Mouse (Mus musculus) c-Kit-positive CD71-negative TER-119-negative erythroid progenitor cells, embryonic 14.5 days (primary cell): Measurements from ENCODE around the gene Gm340.
A peak's percentile ranks its signal among the peaks of the same experiment; 100 is the strongest.

Experiments used
- DNase-seq: peaks from one replicate; pipeline ENCODE4 v3.0.0-alpha.2; 2013; ENCODE audit warnings: low read depth

The Gm340 gene

GRCm38 (mm10) chr19:41613325-41614087 is 31.3 kb downstream of the Gm340 start:
- no peak for DNase-seq

DNA sequence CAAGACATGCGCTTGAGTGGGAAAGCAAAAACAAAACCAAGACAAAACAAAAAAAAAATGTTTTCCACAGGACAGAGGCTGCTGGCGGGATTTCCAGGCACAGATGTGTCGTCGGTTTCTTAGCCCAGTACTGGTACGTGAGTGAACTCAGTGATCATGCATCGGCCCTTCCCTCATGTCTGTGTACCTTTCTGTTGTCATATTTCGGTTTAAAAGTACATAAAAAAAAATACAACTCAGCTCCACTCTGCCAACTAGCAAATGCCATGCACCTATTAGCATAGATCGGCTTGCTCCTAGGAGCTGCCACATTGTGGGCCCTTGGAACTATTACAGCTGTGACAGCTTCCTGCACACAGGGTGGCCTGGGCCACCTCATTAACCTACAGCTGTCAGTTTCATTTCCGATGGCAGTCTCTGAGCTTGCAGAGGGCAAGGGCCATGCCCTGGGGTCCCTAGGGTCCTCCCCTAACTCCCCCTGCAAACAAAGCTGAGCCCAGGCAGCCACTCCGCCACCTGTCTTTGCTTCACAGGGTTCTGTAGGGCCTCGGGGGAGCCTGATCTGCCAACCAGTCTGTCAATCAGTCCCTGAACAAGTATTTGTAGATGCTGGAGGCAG is 33.5 kb downstream of the Gm340 start:
- DNase-seq, result peak; percentile 18

DNA sequence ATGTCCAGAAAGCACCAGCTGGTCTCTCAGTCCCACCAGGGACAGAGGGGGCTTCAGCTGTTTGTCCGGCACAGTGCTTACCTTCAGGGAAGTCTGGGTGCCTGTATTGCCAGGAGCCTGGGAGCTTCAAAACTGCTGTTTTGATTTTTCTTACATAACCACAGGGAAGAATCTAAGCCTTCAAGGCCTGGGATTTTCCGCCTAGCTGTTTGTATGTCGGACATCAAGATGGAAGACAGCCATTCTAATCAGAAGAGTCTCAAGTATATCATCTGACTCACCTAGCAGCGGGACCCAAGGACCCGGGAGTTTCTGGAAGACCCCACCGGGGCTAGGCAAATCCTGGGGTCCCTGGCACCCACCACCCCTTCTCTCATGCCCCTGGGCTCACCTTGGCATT is 34.1 kb downstream of the Gm340 start:
- no peak for DNase-seq

GRCm38 (mm10) chr19:41617102-41617501 is 34.9 kb downstream of the Gm340 start:
- DNase-seq, result no peak

- DNase-seq, result no peak
Measured at GRCm38 (mm10) chr19:41618153-41618657, 36.0 kb downstream of the Gm340 start.

DNA sequence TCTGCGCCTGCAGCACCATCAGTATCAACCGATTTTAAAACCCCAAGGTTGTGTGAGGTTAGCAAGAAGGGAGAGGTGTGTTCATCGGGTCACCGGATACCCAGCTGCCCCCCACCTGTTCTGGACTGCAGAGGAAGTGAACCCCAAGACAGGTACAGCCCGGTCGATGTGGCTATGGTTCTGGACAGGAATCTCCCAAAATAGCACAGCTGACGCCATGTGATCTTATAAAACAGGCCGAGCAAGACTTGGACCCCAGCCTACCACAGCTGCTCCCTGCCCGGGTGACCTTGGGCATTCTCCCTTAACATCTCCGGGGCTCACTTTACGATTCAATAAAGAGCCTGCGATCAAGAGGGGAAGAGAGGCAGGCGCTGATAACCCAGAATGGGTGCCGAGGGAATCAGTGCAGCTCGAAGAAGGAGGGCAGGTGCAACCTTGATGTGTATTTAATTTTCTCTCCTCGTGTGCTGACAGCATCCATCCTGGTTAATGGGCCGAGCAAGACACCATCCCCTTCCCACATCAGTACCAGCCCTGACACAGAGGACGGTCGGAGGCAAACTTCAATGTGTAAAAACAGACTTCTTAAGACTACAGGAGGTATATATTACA is 36.7 kb downstream of the Gm340 start:
- DNase-seq, result no peak

- no peak for DNase-seq
Measured at GRCm38 (mm10) chr19:41620366-41621092, 38.4 kb downstream of the Gm340 start.

DNA sequence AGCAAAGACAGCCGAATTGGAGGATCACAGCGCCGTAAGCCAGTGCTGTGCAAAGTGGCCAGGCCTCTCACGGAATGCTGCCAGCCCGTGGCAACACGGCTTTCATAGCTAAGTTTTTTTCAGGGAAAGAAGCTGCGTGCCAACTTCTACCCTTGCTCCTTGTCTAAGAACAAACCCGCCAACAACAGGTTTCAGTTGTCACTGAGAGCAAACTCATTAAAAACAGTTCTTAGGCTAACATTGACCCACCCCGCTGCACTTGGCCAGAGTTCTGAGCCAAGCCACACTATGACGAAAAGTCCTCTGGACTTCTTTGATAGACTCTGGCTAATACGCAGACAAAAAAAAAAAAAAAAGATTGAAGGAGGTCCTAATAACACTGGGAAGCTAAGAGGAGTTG is 46.8 kb downstream of the Gm340 start:
- DNase-seq, result no peak

GRCm38 (mm10) chr19:41629532-41629931 is 47.4 kb downstream of the Gm340 start:
- peak; percentile 63 for DNase-seq

DNA sequence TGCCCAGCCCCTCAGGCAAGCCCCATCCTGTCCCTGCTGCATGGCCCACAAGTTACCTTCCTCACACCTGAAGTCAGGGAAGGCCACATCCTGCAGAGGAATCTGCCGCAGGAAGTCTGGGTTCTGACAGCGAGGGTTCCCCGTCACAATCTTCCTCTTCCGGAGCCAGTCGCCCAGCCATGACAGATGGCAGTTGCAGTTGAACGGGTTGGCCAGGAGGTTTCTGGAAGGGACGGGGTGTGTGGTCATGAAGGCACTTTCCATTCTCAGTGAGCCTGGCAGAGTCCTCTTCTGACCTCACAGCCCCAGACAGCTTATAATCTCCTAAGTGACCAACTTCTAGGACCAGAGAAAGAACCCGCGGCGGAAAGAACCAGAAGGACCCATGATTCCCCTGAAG is 51.9 kb downstream of the Gm340 start:
- DNase-seq, result no peak

DNA sequence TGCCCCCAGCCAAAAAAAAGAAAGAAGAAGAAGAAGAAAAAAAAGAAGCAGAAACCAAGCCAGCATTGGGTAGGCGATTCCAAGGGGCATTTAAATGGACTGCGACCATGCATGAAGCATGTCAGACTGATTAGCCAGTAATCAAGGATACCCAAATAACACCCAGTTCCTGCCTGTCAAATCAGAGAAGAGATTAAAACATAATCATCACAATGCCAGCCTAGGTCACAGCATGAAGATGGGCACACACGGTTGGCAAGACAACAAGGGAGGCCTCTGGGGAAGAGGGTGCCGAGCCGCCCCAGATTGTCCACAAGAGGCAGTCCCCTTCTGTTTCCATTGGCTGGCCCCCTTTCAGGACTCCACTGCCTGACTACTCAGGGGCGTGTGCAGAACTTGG is 52.8 kb downstream of the Gm340 start:
- no peak for DNase-seq
